Mouse (Mus musculus): Measurements from ENCODE around the gene Slc48a1. TPM values are rescaled to one million over a fixed set of nuclear protein-coding genes. Genes with fewer than 3 reads are reported as not detected.

Slc48a1 gene
- polyA plus RNA-seq, 1 experiment: 22.1 TPM

DNA sequence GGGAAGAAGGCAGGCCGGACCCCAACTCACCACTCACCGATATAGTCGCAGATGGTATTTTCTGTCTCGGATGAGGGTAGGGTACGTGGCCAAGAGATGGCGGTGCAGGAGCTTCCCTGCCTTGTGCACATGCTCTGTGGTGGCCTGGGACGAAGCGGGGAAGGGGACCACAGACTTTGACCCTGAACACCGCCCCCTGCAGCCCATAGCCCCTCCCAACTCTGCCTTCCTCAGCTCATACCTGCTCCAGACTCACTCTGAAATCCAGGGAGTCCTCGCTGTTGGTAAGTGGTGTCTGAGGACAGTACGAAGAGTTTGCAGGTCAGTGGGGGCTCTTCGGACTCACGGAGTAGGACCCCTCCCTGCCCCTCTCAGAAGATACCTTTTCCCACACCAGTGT is 16.9 kb upstream of the Slc48a1 start:
- Histone ChIP-seq H3K36me3 (ENCODE audit: control insufficient read depth, insufficient read depth, low read length) (no peaks in the 10 kb centered on the region), H3K4me1 (ENCODE audit: control insufficient read depth, insufficient read depth, insufficient read length, low read length) (no peaks in the 10 kb centered on the region), H3K27me3 (ENCODE audit: control insufficient read depth, insufficient read depth, low read length) (peaks cover 2% of the 10 kb centered on the region), H3K4me3 (ENCODE audit: low read depth, low read length) (no peak overlapping the region), H3K27ac (ENCODE audit: insufficient read depth, low read depth, low read length) (no peak overlapping the region)
- 45% methylated on average over 13 of the region's 13 CpGs for WGBS
- TF ChIP-seq CTCF (IDR thresholded peaks at IDR 0.05; ENCODE audit: extremely low read depth, insufficient read length, insufficient replicate concordance, low read depth, low read length) (no peak), POLR2A (IDR thresholded peaks at IDR 0.05; ENCODE audit: low read depth, low read length) (no peak)

DNA sequence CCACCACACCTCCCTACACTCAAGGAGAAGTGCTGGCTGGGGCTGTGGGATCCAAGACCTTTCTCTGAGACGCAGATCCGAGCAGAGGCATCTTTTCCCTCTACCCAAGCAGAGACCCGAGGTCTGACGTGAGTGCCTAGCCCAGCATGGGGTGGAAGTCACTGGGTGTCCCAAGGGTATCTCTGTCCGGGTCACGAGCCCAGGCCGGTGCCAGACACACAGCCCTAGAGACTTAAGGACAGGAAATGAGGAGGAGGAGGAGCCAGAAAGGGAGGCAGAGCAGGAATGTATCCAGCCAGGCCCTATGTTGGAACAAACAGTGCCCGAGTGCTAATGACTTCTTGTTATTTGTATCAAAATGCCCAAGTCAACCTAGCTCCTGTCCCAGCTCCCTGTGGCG is 15.6 kb upstream of the Slc48a1 start:
- no peak overlapping the region for H3K4me3 ChIP-seq (ENCODE audit: low read depth, low read length)
- H3K27me3 ChIP-seq (ENCODE audit: control insufficient read depth, insufficient read depth, low read length): peaks cover 12% of the 10 kb centered on the region
- H3K4me1 ChIP-seq (ENCODE audit: control insufficient read depth, insufficient read depth, insufficient read length, low read length): peaks cover 3% of the 10 kb centered on the region; the same call in 1 of the 2 replicates
- no peaks in the 10 kb centered on the region for H3K36me3 ChIP-seq (ENCODE audit: control insufficient read depth, insufficient read depth, low read length)
- no peak overlapping the region for H3K27ac ChIP-seq (ENCODE audit: insufficient read depth, low read depth, low read length)
- TF ChIP-seq CTCF (IDR thresholded peaks at IDR 0.05; ENCODE audit: extremely low read depth, insufficient read length, insufficient replicate concordance, low read depth, low read length) (no peak), POLR2A (IDR thresholded peaks at IDR 0.05; ENCODE audit: low read depth, low read length) (no peak)
- 69% methylated on average over 9 of the region's 9 CpGs for WGBS

DNA sequence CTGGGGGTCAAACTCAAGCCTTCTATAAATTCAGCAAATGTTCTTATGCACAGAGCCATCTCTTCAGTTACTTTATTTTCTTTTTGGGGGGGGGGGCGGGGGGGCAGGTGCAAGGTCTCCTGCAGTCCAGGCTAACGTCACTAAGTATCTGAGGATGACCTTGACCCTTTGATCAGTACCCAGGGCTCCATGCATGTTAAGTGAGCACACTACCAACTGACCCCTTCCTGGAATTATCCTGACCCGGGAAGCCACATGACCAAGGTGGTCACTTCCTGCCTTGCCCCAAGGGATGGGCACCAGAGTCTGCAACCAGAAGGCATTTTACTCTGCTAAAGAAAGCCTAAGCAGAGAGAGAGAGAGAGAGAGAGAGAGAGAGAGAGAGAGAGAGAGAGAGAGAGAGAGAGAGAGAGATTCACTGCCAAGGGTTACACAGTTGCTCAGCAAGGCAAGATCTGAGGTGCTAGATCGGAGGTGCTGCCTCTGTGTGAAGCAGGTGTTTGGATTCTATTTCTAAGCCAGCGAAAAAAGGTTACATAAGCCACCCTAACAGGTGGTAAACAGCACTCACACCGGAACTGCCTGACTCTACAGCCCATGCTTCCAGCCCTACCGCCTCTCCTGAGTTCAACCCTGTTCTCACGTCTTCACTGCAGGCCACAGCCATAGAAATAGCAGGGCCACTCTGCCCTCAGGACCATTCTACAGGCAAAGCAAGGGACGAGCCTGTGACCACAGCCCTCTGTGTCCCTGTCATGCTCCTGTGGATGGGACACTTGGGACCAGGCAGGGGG is 14.9 kb upstream of the Slc48a1 start:
- H3K4me1 ChIP-seq (ENCODE audit: control insufficient read depth, insufficient read depth, insufficient read length, low read length): peaks cover 9% of the 10 kb centered on the region
- peak overlapping the region; percentile 34 for H3K27ac ChIP-seq (ENCODE audit: insufficient read depth, low read depth, low read length)
- peaks cover 19% of the 10 kb centered on the region for H3K27me3 ChIP-seq (ENCODE audit: control insufficient read depth, insufficient read depth, low read length)
- no peaks in the 10 kb centered on the region for H3K36me3 ChIP-seq (ENCODE audit: control insufficient read depth, insufficient read depth, low read length)
- H3K4me3 ChIP-seq (ENCODE audit: low read depth, low read length): no peak overlapping the region
- 56% methylated on average over 9 of the region's 9 CpGs for WGBS
- no peak for TF ChIP-seq CTCF (IDR thresholded peaks at IDR 0.05; ENCODE audit: extremely low read depth, insufficient read length, insufficient replicate concordance, low read depth, low read length)
- TF ChIP-seq POLR2A (IDR thresholded peaks at IDR 0.05; ENCODE audit: low read depth, low read length): no peak

DNA sequence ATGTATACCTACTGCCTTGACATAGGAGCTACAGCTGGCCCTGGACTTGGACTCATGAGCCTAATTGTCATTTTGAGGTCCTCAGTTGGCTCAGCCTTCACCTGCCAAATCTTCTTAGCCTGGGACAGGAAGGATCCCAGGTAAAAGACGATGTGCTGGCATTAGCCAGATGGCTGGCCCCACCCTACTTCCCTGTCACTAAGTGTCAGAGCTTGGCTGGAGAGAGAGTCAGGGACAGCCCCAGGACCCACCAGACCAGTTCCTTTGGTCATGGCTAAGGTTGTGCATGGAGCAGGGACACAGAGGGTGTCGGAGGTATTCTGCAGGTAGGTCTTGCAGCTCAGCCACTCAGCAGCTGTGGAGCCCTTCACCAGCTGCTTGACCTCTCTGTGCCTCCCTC is 13.8 kb upstream of the Slc48a1 start:
- H3K4me3 ChIP-seq (ENCODE audit: low read depth, low read length): no peak overlapping the region
- WGBS: 46% methylated on average over 2 of the region's 2 CpGs

DNA sequence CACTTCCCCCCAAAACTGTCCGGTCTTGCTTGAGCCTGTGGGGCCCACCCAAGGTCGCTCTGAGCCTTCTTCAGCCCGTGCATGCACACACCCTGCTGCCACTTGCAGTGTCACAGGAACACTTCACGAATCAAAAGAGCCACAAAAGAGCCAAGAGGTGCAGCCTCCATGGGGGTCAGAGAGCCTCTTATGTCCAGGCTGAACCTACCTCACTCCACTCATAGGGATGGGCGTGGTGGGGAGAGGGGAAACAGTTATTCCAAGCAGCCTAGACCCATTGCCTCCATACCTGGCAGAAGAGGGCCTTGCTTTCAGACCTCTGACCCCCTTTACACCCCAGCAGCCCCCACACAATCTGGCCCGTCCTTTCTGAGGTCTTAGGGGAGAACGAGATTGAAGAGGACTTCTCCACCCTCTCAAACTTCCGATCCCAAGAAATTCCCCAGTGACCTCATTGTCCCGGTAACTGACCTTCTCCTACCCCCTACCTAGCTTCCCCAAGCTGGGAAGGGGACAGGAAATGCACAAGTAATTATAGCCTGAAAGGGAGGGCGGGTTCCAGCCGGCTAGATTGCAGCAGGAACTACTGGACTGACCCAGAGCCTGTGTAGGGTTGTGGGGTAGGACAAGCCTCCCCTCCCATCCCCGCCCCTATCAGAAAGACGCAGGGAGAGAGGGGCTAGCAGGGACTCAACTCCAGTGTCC is 13.1 kb upstream of the Slc48a1 start:
- Histone ChIP-seq H3K4me3 (ENCODE audit: low read depth, low read length) (peak overlapping the region; percentile 21), H3K36me3 (ENCODE audit: control insufficient read depth, insufficient read depth, low read length) (no peaks in the 10 kb centered on the region), H3K27me3 (ENCODE audit: control insufficient read depth, insufficient read depth, low read length) (peaks cover 21% of the 10 kb centered on the region), H3K4me1 (ENCODE audit: control insufficient read depth, insufficient read depth, insufficient read length, low read length) (peaks cover 9% of the 10 kb centered on the region), H3K27ac (ENCODE audit: insufficient read depth, low read depth, low read length) (peak overlapping the region; percentile 63)
- 50% methylated on average over 13 of the region's 13 CpGs for WGBS
- TF ChIP-seq POLR2A (IDR thresholded peaks at IDR 0.05; ENCODE audit: low read depth, low read length) (no peak), CTCF (IDR thresholded peaks at IDR 0.05; ENCODE audit: extremely low read depth, insufficient read length, insufficient replicate concordance, low read depth, low read length) (no peak)

More for the DNA sequence above, 13.8 kb upstream of the Slc48a1 start:
- H3K36me3 ChIP-seq (ENCODE audit: control insufficient read depth, insufficient read depth, low read length): no peaks in the 10 kb centered on the region
- H3K27me3 ChIP-seq (ENCODE audit: control insufficient read depth, insufficient read depth, low read length): peaks cover 21% of the 10 kb centered on the region
- peak overlapping the region; percentile 35; the same call in 1 of the 2 replicates for H3K27ac ChIP-seq (ENCODE audit: insufficient read depth, low read depth, low read length)
- TF ChIP-seq CTCF (IDR thresholded peaks at IDR 0.05; ENCODE audit: extremely low read depth, insufficient read length, insufficient replicate concordance, low read depth, low read length) (no peak), POLR2A (IDR thresholded peaks at IDR 0.05; ENCODE audit: low read depth, low read length) (no peak)
- H3K4me1 ChIP-seq (ENCODE audit: control insufficient read depth, insufficient read depth, insufficient read length, low read length): peaks cover 9% of the 10 kb centered on the region

DNA sequence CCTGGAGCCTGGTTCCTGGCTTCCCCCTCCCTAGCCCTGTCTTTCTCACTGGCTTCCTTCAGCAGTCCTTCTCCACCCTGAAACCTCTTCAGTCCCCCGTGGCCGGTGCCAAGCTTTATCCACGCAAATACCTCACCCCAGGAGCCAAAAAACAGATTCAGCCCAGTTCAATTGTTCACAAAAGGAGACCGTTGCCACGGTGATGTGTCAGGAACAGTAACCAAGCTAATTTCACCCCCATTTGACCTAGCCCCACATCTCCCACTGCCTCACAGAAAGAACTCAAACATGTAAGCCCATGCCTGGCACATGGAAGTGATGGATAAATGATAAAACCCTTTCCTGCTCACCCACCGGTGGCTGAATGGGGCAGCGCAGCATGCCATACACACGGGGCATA is 12.1 kb upstream of the Slc48a1 start:
- Histone ChIP-seq H3K36me3 (ENCODE audit: control insufficient read depth, insufficient read depth, low read length) (no peaks in the 10 kb centered on the region), H3K27ac (ENCODE audit: insufficient read depth, low read depth, low read length) (peak overlapping the region; percentile 63), H3K4me1 (ENCODE audit: control insufficient read depth, insufficient read depth, insufficient read length, low read length) (peaks cover 9% of the 10 kb centered on the region), H3K4me3 (ENCODE audit: low read depth, low read length) (peak overlapping the region; percentile 70), H3K27me3 (ENCODE audit: control insufficient read depth, insufficient read depth, low read length) (peaks cover 21% of the 10 kb centered on the region)
- 36% methylated on average over 8 of the region's 8 CpGs for WGBS
- TF ChIP-seq CTCF (IDR thresholded peaks at IDR 0.05; ENCODE audit: extremely low read depth, insufficient read length, insufficient replicate concordance, low read depth, low read length) (no peak), POLR2A (IDR thresholded peaks at IDR 0.05; ENCODE audit: low read depth, low read length) (no peak)

All from small intestine, adult 2 months (tissue).